ENCODE assay signal across 14 mouse cellular contexts in the genomic region with DNA sequence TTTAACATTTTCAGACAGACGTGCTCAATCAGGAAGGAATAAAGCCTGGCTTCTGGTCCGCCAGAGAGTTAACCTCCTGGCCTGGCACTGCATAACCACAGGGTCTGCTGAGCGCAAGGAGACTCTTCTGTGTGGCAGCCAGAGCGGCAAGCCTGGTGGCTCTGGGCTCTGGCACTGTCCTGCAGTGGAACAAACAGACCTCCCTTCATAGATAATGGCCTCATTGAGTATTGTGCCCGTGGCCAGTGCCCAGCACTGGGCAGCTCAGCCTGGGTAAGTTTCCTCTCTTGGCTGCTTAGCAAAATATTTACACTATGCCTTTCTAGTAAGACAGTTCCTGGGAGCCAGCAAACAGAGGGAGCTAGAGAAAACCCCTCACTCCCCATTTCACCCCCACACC. TPM values are rescaled to one million over a fixed set of nuclear protein-coding genes. Genes with fewer than 3 reads are reported as not detected.
DNase-seq lines count a peak whose midpoint lies in the region; ATAC-seq and TF ChIP-seq lines count a peak whose summit lies in the region.
"Had no signal": no experiment of that assay in that cellular context is flagged by ENCODE, and none has a peak within 500 bp of the region (broad histone marks: within the 10 kb centered on the region; RNA-seq: fewer than 3 reads in every experiment).

No protein-coding gene starts in this region.

- no peak for ATAC-seq in heart, embryonic 12.5 days (ENCODE audit: insufficient number of reproducible peaks, low FRiP score)
- ATAC-seq in forebrain, embryonic 16.5 days, result peak; percentile 84
- ATAC-seq in activated CD4-positive, CD25-positive, alpha-beta regulatory T cell, adult 4 months, result no peak
- ATAC-seq: CD4-positive, CD25-positive, alpha-beta regulatory T cell, adult 4 months had no signal

- no peak overlapping the region for H3K4me3 ChIP-seq in heart, embryonic 12.5 days
- no peak overlapping the region for H3K4me3 ChIP-seq in forebrain, embryonic 16.5 days (replicated peaks; ENCODE audit: low read length)
- H3K4me3 ChIP-seq in kidney, adult 2 months (ENCODE audit: insufficient read depth, low read depth, low read length), result no peak overlapping the region
- H3K4me3 ChIP-seq: embryonic facial prominence, embryonic 10.5 days had no signal

- H3K9me3 ChIP-seq in heart, embryonic 12.5 days (replicated peaks), result no peaks in the 10 kb centered on the region
- H3K9me3 ChIP-seq in forebrain, embryonic 16.5 days (ENCODE audit: control insufficient read depth, low read length), result no peaks in the 10 kb centered on the region
- H3K9me3 ChIP-seq: embryonic facial prominence, embryonic 10.5 days had no signal

- WGBS in heart, embryonic 12.5 days, result 67% methylated on average over 5 of the region's 5 CpGs
- 39% methylated on average over 5 of the region's 5 CpGs for WGBS in forebrain, embryonic 16.5 days
- 64% methylated on average over 5 of the region's 5 CpGs for WGBS in kidney, adult 2 months

- H3K4me2 ChIP-seq in heart, embryonic 12.5 days, result no peak overlapping the region
- no peak overlapping the region for H3K4me2 ChIP-seq in forebrain, embryonic 16.5 days (ENCODE audit: low read length)

- TF ChIP-seq CTCF in kidney, adult 2 months (conservative IDR thresholded peaks at IDR 0.05; ENCODE audit: insufficient read depth, insufficient read length, low read depth, low read length), result no peak

- H3K27ac ChIP-seq in heart, embryonic 12.5 days (ENCODE audit: poor library complexity, severe bottlenecking), result no peak overlapping the region
- H3K27ac ChIP-seq in forebrain, embryonic 16.5 days (ENCODE audit: low read length), result peak overlapping the region; percentile 33; the same call in 1 of the 2 replicates
- H3K27ac ChIP-seq in kidney, adult 2 months (ENCODE audit: insufficient read depth, low read depth, low read length), result no peak overlapping the region
- H3K27ac ChIP-seq: embryonic facial prominence, embryonic 10.5 days had no signal

- peak; percentile 18 for DNase-seq in heart, adult 8-10 months (ENCODE audit: low spot score)
- DNase-seq in Muller cell, postnatal 12 days (ENCODE audit: inconsistent ontology term), result peak; percentile 84
- peak; percentile 56 to 62 for DNase-seq in left cerebral cortex, adult 9 months (ENCODE audit: low spot score in 2 of 2)
- DNase-seq in adrenal gland, postnatal 10 days, result no peak
- DNase-seq in kidney, adult 2 months, result no peak
- DNase-seq: gastrocnemius, postnatal 36 days; kidney, postnatal 25 days; thymus, adult 18-20 months had no signal

- peaks cover 11% of the 10 kb centered on the region; the same call in 1 of the 2 replicates for H3K27me3 ChIP-seq in heart, embryonic 12.5 days (replicated peaks)
- H3K27me3 ChIP-seq in forebrain, embryonic 16.5 days (replicated peaks; ENCODE audit: control insufficient read depth, insufficient read depth, low read length), result no peaks in the 10 kb centered on the region
- no peaks in the 10 kb centered on the region for H3K27me3 ChIP-seq in kidney, adult 2 months (replicated peaks; ENCODE audit: control insufficient read depth, insufficient read depth, low read length)

- H3K9ac ChIP-seq in heart, embryonic 12.5 days, result no peak overlapping the region
- H3K9ac ChIP-seq in forebrain, embryonic 16.5 days (replicated peaks; ENCODE audit: low read depth, low read length), result no peak overlapping the region

- H3K36me3 ChIP-seq in heart, embryonic 12.5 days, result no peaks in the 10 kb centered on the region
- H3K36me3 ChIP-seq in forebrain, embryonic 16.5 days (ENCODE audit: control insufficient read depth, insufficient read depth), result no peaks in the 10 kb centered on the region
- no peaks in the 10 kb centered on the region for H3K36me3 ChIP-seq in kidney, adult 2 months (ENCODE audit: control insufficient read depth, insufficient read depth, low read length)
- H3K36me3 ChIP-seq: embryonic facial prominence, embryonic 10.5 days had no signal

- no peak for TF ChIP-seq POLR2A in kidney, adult 2 months (IDR thresholded peaks at IDR 0.05; ENCODE audit: low read depth, low read length)

- peaks cover 18% of the 10 kb centered on the region for H3K4me1 ChIP-seq in heart, embryonic 12.5 days (replicated peaks)
- H3K4me1 ChIP-seq in forebrain, embryonic 16.5 days (replicated peaks; ENCODE audit: control insufficient read depth, insufficient read depth, low read length), result peaks cover 9% of the 10 kb centered on the region
- H3K4me1 ChIP-seq in kidney, adult 2 months (ENCODE audit: control insufficient read depth, insufficient read depth, low read length), result no peaks in the 10 kb centered on the region

RNA-seq across cellular contexts. Expression of gene AL607142.1, which starts 9.3 kb away (rescaled TPM):
- not detected for total RNA-seq in heart, adult 8-10 months (2022)
- polyA plus RNA-seq in heart, embryonic 12.5 days (2016; fragmentation: Nextera tagmentation; extraction: Ambion mirVana), result not detected in 2 replicates
- not detected in 2 replicates for polyA plus RNA-seq in forebrain, embryonic 16.5 days (2015; fragmentation: Nextera tagmentation; extraction: Ambion mirVana)
- not detected for polyA plus RNA-seq in activated CD4-positive, CD25-positive, alpha-beta regulatory T cell, adult 4 months (2017; shearing (Covaris generic))
- not detected for total RNA-seq in adrenal gland, postnatal 10 days (2021)
- not detected in 2 replicates for polyA plus RNA-seq in kidney, adult 2 months (2012; rRNA removed)
- total RNA-seq: gastrocnemius, postnatal 36 days had no signal
- polyA plus RNA-seq: CD4-positive, CD25-positive, alpha-beta regulatory T cell, adult 4 months; embryonic facial prominence, embryonic 10.5 days; lung, embryonic 16.5 days had no signal

Comparison
In these comparisons a context has a peak if more than half of its experiments do, and no peak if none do; other contexts are left out.
1. DNase-seq: peak in heart, adult 8-10 months (single experiment), Muller cell, postnatal 12 days (single experiment) and left cerebral cortex, adult 9 months (2 of 2); none in adrenal gland, postnatal 10 days (single experiment) and kidney, adult 2 months (single experiment).